Mouse (Mus musculus): ENCODE results near the gene Srp54c. TPM values are rescaled to one million over a fixed set of nuclear protein-coding genes. Genes with fewer than 3 reads are reported as not detected.
"Not testable (repeated sequence)": the region's sequence is repeated elsewhere in the genome, so short reads cannot be mapped to it uniquely, and the experiment has no call there.

The Srp54c gene
- total RNA-seq (2017): 93.1 and 110 TPM in 2 replicates

- peak; percentile 93 to 95 for ATAC-seq (replicated peaks in 1 of 2; ENCODE audit: insufficient read depth in 1 of 2, low FRiP score in 2 of 2, low TSS enrichment in 1 of 2, low read depth in 1 of 2, poor library complexity in 2 of 2, severe bottlenecking in 2 of 2)
Observed at GRCm38 (mm10) chr12:55229626-55230519, at the start of gene Srp54c. Gene Srp54c (plus strand): TSS chr12:55230168.

- peak; percentile 72 to 76 for ATAC-seq (replicated peaks in 1 of 2; ENCODE audit: insufficient read depth in 1 of 2, low FRiP score in 2 of 2, low TSS enrichment in 1 of 2, low read depth in 1 of 2, poor library complexity in 2 of 2, severe bottlenecking in 2 of 2)
Observed at GRCm38 (mm10) chr12:55187686-55188085, 42.3 kb upstream of the Srp54c start.

GRCm38 (mm10) chr12:55189127-55189526 lies 40.8 kb upstream of the Srp54c start:
- ATAC-seq (replicated peaks in 1 of 2; ENCODE audit: insufficient read depth in 1 of 2, low FRiP score in 2 of 2, low TSS enrichment in 1 of 2, low read depth in 1 of 2, poor library complexity in 2 of 2, severe bottlenecking in 2 of 2): not testable (repeated sequence)

GRCm38 (mm10) chr12:55199306-55199705 lies 30.7 kb upstream of the Srp54c start, which contains the start of gene 1700047I17Rik2:
Gene 1700047I17Rik2 (plus strand): TSS chr12:55199592.
- peak; percentile 92 to 95 for ATAC-seq (replicated peaks in 1 of 2; ENCODE audit: insufficient read depth in 1 of 2, low FRiP score in 2 of 2, low TSS enrichment in 1 of 2, low read depth in 1 of 2, poor library complexity in 2 of 2, severe bottlenecking in 2 of 2)

- peak; percentile 15 to 49; a peak in 3 of 4 replicates for ATAC-seq (replicated peaks in 1 of 2; ENCODE audit: insufficient read depth in 1 of 2, low FRiP score in 2 of 2, low TSS enrichment in 1 of 2, low read depth in 1 of 2, poor library complexity in 2 of 2, severe bottlenecking in 2 of 2)
Observed at GRCm38 (mm10) chr12:55199799-55200198, 30.2 kb upstream of the Srp54c start.

- not testable (repeated sequence) for ATAC-seq (replicated peaks in 1 of 2; ENCODE audit: insufficient read depth in 1 of 2, low FRiP score in 2 of 2, low TSS enrichment in 1 of 2, low read depth in 1 of 2, poor library complexity in 2 of 2, severe bottlenecking in 2 of 2)
Observed at GRCm38 (mm10) chr12:55212944-55213343, 17.0 kb upstream of the Srp54c start.

GRCm38 (mm10) chr12:55230520-55230861 lies 523 bp downstream of the Srp54c start:
- ATAC-seq (replicated peaks in 1 of 2; ENCODE audit: insufficient read depth in 1 of 2, low FRiP score in 2 of 2, low TSS enrichment in 1 of 2, low read depth in 1 of 2, poor library complexity in 2 of 2, severe bottlenecking in 2 of 2): peak; percentile 2 to 29; a peak in 3 of 4 replicates

- not testable (repeated sequence) for ATAC-seq (replicated peaks in 1 of 2; ENCODE audit: insufficient read depth in 1 of 2, low FRiP score in 2 of 2, low TSS enrichment in 1 of 2, low read depth in 1 of 2, poor library complexity in 2 of 2, severe bottlenecking in 2 of 2)
Observed at GRCm38 (mm10) chr12:55242243-55242642, 12.3 kb downstream of the Srp54c start.

- peak; percentile 72 to 81 for ATAC-seq (replicated peaks in 1 of 2; ENCODE audit: insufficient read depth in 1 of 2, low FRiP score in 2 of 2, low TSS enrichment in 1 of 2, low read depth in 1 of 2, poor library complexity in 2 of 2, severe bottlenecking in 2 of 2)
Observed at GRCm38 (mm10) chr12:55261950-55262349, 32.0 kb downstream of the Srp54c start.

GRCm38 (mm10) chr12:55263385-55263784 lies 33.4 kb downstream of the Srp54c start:
- ATAC-seq (replicated peaks in 1 of 2; ENCODE audit: insufficient read depth in 1 of 2, low FRiP score in 2 of 2, low TSS enrichment in 1 of 2, low read depth in 1 of 2, poor library complexity in 2 of 2, severe bottlenecking in 2 of 2): not testable (repeated sequence)

- ATAC-seq (replicated peaks in 1 of 2; ENCODE audit: insufficient read depth in 1 of 2, low FRiP score in 2 of 2, low TSS enrichment in 1 of 2, low read depth in 1 of 2, poor library complexity in 2 of 2, severe bottlenecking in 2 of 2): no peak
Observed at GRCm38 (mm10) chr12:55272243-55272642, 42.3 kb downstream of the Srp54c start.

- not testable (repeated sequence) for ATAC-seq (replicated peaks in 1 of 2; ENCODE audit: insufficient read depth in 1 of 2, low FRiP score in 2 of 2, low TSS enrichment in 1 of 2, low read depth in 1 of 2, poor library complexity in 2 of 2, severe bottlenecking in 2 of 2)
Observed at GRCm38 (mm10) chr12:55277583-55277982, 47.6 kb downstream of the Srp54c start.

GRCm38 (mm10) chr12:55298112-55298511 lies 68.1 kb downstream of the Srp54c start:
- ATAC-seq (replicated peaks in 1 of 2; ENCODE audit: insufficient read depth in 1 of 2, low FRiP score in 2 of 2, low TSS enrichment in 1 of 2, low read depth in 1 of 2, poor library complexity in 2 of 2, severe bottlenecking in 2 of 2): no peak

GRCm38 (mm10) chr12:55299336-55299735 lies 69.4 kb downstream of the Srp54c start, which contains the start of gene 1110008L16Rik:
Gene 1110008L16Rik (plus strand): TSS chr12:55299577.
- 0 out of 4 replicates have a peak, but pooled peaks of 1 of the 2 experiments have one; percentile 16 for ATAC-seq (replicated peaks in 1 of 2; ENCODE audit: insufficient read depth in 1 of 2, low FRiP score in 2 of 2, low TSS enrichment in 1 of 2, low read depth in 1 of 2, poor library complexity in 2 of 2, severe bottlenecking in 2 of 2)

- ATAC-seq (replicated peaks in 1 of 2; ENCODE audit: insufficient read depth in 1 of 2, low FRiP score in 2 of 2, low TSS enrichment in 1 of 2, low read depth in 1 of 2, poor library complexity in 2 of 2, severe bottlenecking in 2 of 2): no peak
Observed at GRCm38 (mm10) chr12:55300820-55301351, 70.9 kb downstream of the Srp54c start.

GRCm38 (mm10) chr12:55301472-55302300 lies 71.7 kb downstream of the Srp54c start:
- 0 out of 4 replicates have a peak, but pooled peaks of 1 of the 2 experiments have one; percentile 9 for ATAC-seq (replicated peaks in 1 of 2; ENCODE audit: insufficient read depth in 1 of 2, low FRiP score in 2 of 2, low TSS enrichment in 1 of 2, low read depth in 1 of 2, poor library complexity in 2 of 2, severe bottlenecking in 2 of 2)

All from hematopoietic stem cell, adult 5-6 weeks (primary cell).